ENCODE assay signal across 17 mouse cellular contexts in genomic region chr7:46829911-46830310, GRCm38 (mm10). TPM values are rescaled to one million over a fixed set of nuclear protein-coding genes. Genes with fewer than 3 reads are reported as not detected.
DNase-seq lines count a peak whose midpoint lies in the region; ATAC-seq lines count a peak whose summit lies in the region.
"Had no signal": no experiment of that assay in that cellular context is flagged by ENCODE, and none has a peak within 500 bp of the region (broad histone marks: within the 10 kb centered on the region; RNA-seq: fewer than 3 reads in every experiment).

No protein-coding gene starts in this region.

- intact Hi-C loops in left cerebral cortex, postnatal 10 days (cut with DNase I), result no loop called here

- no peaks in the 10 kb centered on the region for H3K9me3 ChIP-seq in liver, embryonic 11.5 days (ENCODE audit: control insufficient read depth, low read length)
- H3K9me3 ChIP-seq: lung, embryonic 15.5 days; midbrain, embryonic 12.5 days had no signal

- no peak; the same call in 1 of the 2 replicates for ATAC-seq in liver, embryonic 11.5 days (replicated peaks; ENCODE audit: low FRiP score)
- ATAC-seq: forebrain, embryonic 16.5 days had no signal

- no peak overlapping the region for H3K9ac ChIP-seq in liver, embryonic 11.5 days (ENCODE audit: low read depth, low read length)
- H3K9ac ChIP-seq: lung, embryonic 15.5 days; midbrain, embryonic 12.5 days had no signal

- peak; percentile 41 for DNase-seq in gastrocnemius, postnatal 25 days
- no peak for DNase-seq in gastrocnemius, postnatal 4 days (ENCODE audit: low spot score in 2 of 2)
- peak; percentile 45 for DNase-seq in ovary, adult 18-20 months (ENCODE audit: low spot score)
- no peak for DNase-seq in ovary, postnatal 14 days (ENCODE audit: low spot score)
- no peak for DNase-seq in liver, embryonic 11.5 days (ENCODE audit: low spot score)
- peak; percentile 23 for DNase-seq in yolk sac, embryonic 10.5 days (ENCODE audit: low spot score)
- DNase-seq in spleen, postnatal 4 days (ENCODE audit: low spot score in 2 of 2), result no peak
- DNase-seq in left cerebral cortex, postnatal 10 days (ENCODE audit: extremely low spot score in 1 of 2, low spot score in 2 of 2), result no peak
- DNase-seq: layer of hippocampus, adult 9-11 months; retina, postnatal 1 day had no signal

- H3K4me3 ChIP-seq in liver, embryonic 11.5 days (ENCODE audit: low read depth, low read length), result no peak overlapping the region
- H3K4me3 ChIP-seq: lung, embryonic 15.5 days; midbrain, embryonic 12.5 days had no signal

- H3K27me3 ChIP-seq in liver, embryonic 11.5 days (replicated peaks; ENCODE audit: control insufficient read depth, insufficient read depth, low read length), result no peaks in the 10 kb centered on the region
- H3K27me3 ChIP-seq: lung, embryonic 15.5 days; midbrain, embryonic 12.5 days had no signal

- H3K4me1 ChIP-seq in liver, embryonic 11.5 days (replicated peaks; ENCODE audit: control insufficient read depth, insufficient read depth, low read length), result peaks cover 42% of the 10 kb centered on the region

- no peaks in the 10 kb centered on the region for H3K36me3 ChIP-seq in liver, embryonic 11.5 days (ENCODE audit: control insufficient read depth, insufficient read depth, low read length)
- H3K36me3 ChIP-seq: lung, embryonic 15.5 days; midbrain, embryonic 12.5 days had no signal

- 84% methylated on average over 12 of the region's 12 CpGs for WGBS in liver, embryonic 11.5 days

- H3K4me2 ChIP-seq in liver, embryonic 11.5 days, result no peak overlapping the region
- H3K4me2 ChIP-seq: lung, embryonic 15.5 days; midbrain, embryonic 12.5 days had no signal

- peak overlapping the region; percentile 57 for H3K27ac ChIP-seq in liver, embryonic 11.5 days (ENCODE audit: low read depth, low read length)
- H3K27ac ChIP-seq: lung, embryonic 15.5 days; midbrain, embryonic 12.5 days had no signal

RNA-seq across cellular contexts. Expression of gene Ldha, which starts 11.4 kb away (rescaled TPM):
- 1,000 to 10,000 TPM; 2,738 to 2,745 TPM for total RNA-seq in gastrocnemius, postnatal 25 days (2021)
- 1,000 to 10,000 TPM; 1,563 to 1,575 TPM for total RNA-seq in gastrocnemius, postnatal 4 days (2021)
- polyA plus RNA-seq in liver, embryonic 11.5 days (2014; fragmentation: Nextera tagmentation; extraction: Ambion mirVana), result 3,525 and 3,814 TPM in 2 replicates
- total RNA-seq in left cerebral cortex, postnatal 10 days (2021), result 100 to 1,000 TPM; 495 to 502 TPM

RNA-seq across cellular contexts. Expression of gene Ldhc, which starts 31.1 kb away (rescaled TPM):
- not detected for total RNA-seq in gastrocnemius, postnatal 25 days (2021)
- not detected for total RNA-seq in gastrocnemius, postnatal 4 days (2021)
- 0.17 and 0.73 TPM in 2 replicates for polyA plus RNA-seq in liver, embryonic 11.5 days (2014; fragmentation: Nextera tagmentation; extraction: Ambion mirVana)
- not detected for total RNA-seq in left cerebral cortex, postnatal 10 days (2021)
- total RNA-seq: heart, postnatal 25 days; left cerebral cortex, postnatal 36 days; MEL had no signal
- polyA plus RNA-seq: C2C12 had no signal

RNA-seq across cellular contexts. Expression of gene Gtf2h1, which starts 34.0 kb away (rescaled TPM):
- 10 to 100 TPM; 13.0 to 15.3 TPM for total RNA-seq in gastrocnemius, postnatal 25 days (2021)
- total RNA-seq in gastrocnemius, postnatal 4 days (2021), result 10 to 100 TPM; 31.0 to 40.2 TPM
- 83.6 and 95.7 TPM in 2 replicates for polyA plus RNA-seq in liver, embryonic 11.5 days (2014; fragmentation: Nextera tagmentation; extraction: Ambion mirVana)
- 10 to 100 TPM; 38.4 to 40.8 TPM for total RNA-seq in left cerebral cortex, postnatal 10 days (2021)

RNA-seq across cellular contexts. Expression of gene Hps5, which starts 34.0 kb away (rescaled TPM):
- total RNA-seq in gastrocnemius, postnatal 25 days (2021), result 10 to 100 TPM in 1 of 2 experiments, 1 to 10 TPM in 1; 9.8 to 10.9 TPM
- 10 to 100 TPM; 14.8 to 18.4 TPM for total RNA-seq in gastrocnemius, postnatal 4 days (2021)
- polyA plus RNA-seq in liver, embryonic 11.5 days (2014; fragmentation: Nextera tagmentation; extraction: Ambion mirVana), result 15.5 and 16.7 TPM in 2 replicates
- total RNA-seq in left cerebral cortex, postnatal 10 days (2021), result 10 to 100 TPM; 13.8 to 14.7 TPM

Comparison
In these comparisons a context has a peak if more than half of its experiments do, and no peak if none do; other contexts are left out.
1. DNase-seq: peak in gastrocnemius, postnatal 25 days (single experiment), ovary, adult 18-20 months (single experiment) and yolk sac, embryonic 10.5 days (single experiment); none in gastrocnemius, postnatal 4 days (0 of 2), ovary, postnatal 14 days (single experiment), liver, embryonic 11.5 days (single experiment), spleen, postnatal 4 days (0 of 2) and left cerebral cortex, postnatal 10 days (0 of 2).